Mouse (Mus musculus) lung, embryonic 14.5 days (tissue): ENCODE measurements around the gene Dupd1. TPM values are rescaled to one million over a fixed set of nuclear protein-coding genes. Genes with fewer than 3 reads are reported as not detected.
"Not testable (repeated sequence)": the region's sequence is repeated elsewhere in the genome, so short reads cannot be mapped to it uniquely, and the experiment has no call there.

Experiments
- ATAC-seq: fragments of 200-750 bp; cut with Nextera tagmentation; 2 replicates; pipeline ENCODE4 v1.8.0; 2017; ENCODE audit warnings: mild to moderate bottlenecking, moderate TSS enrichment, moderate library complexity; ENCODE audit not compliant: insufficient read depth
- DNase-seq: peaks from one replicate; pipeline ENCODE4 v3.0.0-alpha.2; 2015
- H3K27ac ChIP-seq: fragments of 300-500 bp; sonication (generic); 2 replicates; pipeline ENCODE4 v1.5.1; 2014; ENCODE audit warnings: low read depth, mild to moderate bottlenecking, moderate library complexity
- H3K27me3 ChIP-seq: fragments of 300-500 bp; sonication (generic); 2 replicates; pipeline ENCODE4 v1.6.1; 2014; ENCODE audit warnings: low read length, control low read depth; ENCODE audit not compliant: insufficient read depth
- H3K36me3 ChIP-seq: fragments of 300-500 bp; sonication (generic); 2 replicates; pipeline ENCODE4 v1.6.1; 2014; ENCODE audit warnings: control low read depth; ENCODE audit not compliant: insufficient read depth
- H3K4me1 ChIP-seq: fragments of 300-500 bp; sonication (generic); 2 replicates; pipeline ENCODE4 v1.6.1; 2014; ENCODE audit warnings: antibody characterized with exemption, control low read depth; ENCODE audit not compliant: insufficient read depth
- H3K4me2 ChIP-seq: fragments of 300-500 bp; sonication (generic); 2 replicates; pipeline ENCODE4 v1.6.1; 2014; ENCODE audit warnings: mild to moderate bottlenecking
- H3K4me3 ChIP-seq: fragments of 300-500 bp; sonication (generic); 2 replicates; pipeline ENCODE4 v1.5.1; 2014; ENCODE audit warnings: low read depth, low read length
- H3K9ac ChIP-seq: fragments of 300-500 bp; sonication (generic); 2 replicates; pipeline ENCODE4 v1.6.1; 2014
- H3K9me3 ChIP-seq: fragments of 300-500 bp; sonication (generic); 2 replicates; pipeline ENCODE4 v1.6.1; 2016; ENCODE audit warnings: low read depth, low read length, control low read depth
- CTCF ChIP-seq: IDR thresholded peaks from 2 replicates; pipeline ENCODE4 v1.5.1; 2016; ENCODE audit warnings: antibody characterized with exemption, low read depth
- WGBS: fragments of 180-500 bp; shearing (Covaris S2); extraction: QIAGEN DNeasy Blood & Tissue Kit; methylation state at CpG from one replicate; pipeline ENCODE4 v1.1.7; 2014; 5-methylcytosine and 5-hydroxymethylcytosine counted together
- polyA plus RNA-seq: library from polyadenylated mRNA; unstranded; fragments of >200 nt; fragmentation: Nextera tagmentation; extraction: Ambion mirVana; gene quantifications from 2 replicates; pipeline ENCODE4 v1.2.1, GENCODE M21; 2014

Dupd1 gene
- polyA plus RNA-seq, 1 experiment from 2014 or later = not detected

GRCm38 (mm10) chr14:21683834-21684233, 30.5 kb downstream of the Dupd1 start:
- TF ChIP-seq CTCF = no peak
- ATAC-seq = no peak
- Histone ChIP-seq H3K9ac (no peak overlapping the region), H3K27ac (no peak overlapping the region), H3K4me2 (no peak overlapping the region), H3K27me3 (0 out of 2 replicates have a peak, but pooled peaks cover 10% of the 10 kb centered on the region), H3K9me3 (no peaks in the 10 kb centered on the region), H3K36me3 (no peaks in the 10 kb centered on the region), H3K4me1 (peaks cover 13% of the 10 kb centered on the region), H3K4me3 (no peak overlapping the region)
- WGBS = 75% methylated on average over 4 of the region's 4 CpGs
- no peak for DNase-seq

- ATAC-seq (peak; percentile 41; the same call in 1 of the 2 replicates), DNase-seq (peak; percentile 77)
Measured at GRCm38 (mm10) chr14:21682681-21683129, 31.7 kb downstream of the Dupd1 start.

GRCm38 (mm10) chr14:21679631-21680201, 34.7 kb downstream of the Dupd1 start:
- DNase-seq = peak; percentile 69

More at GRCm38 (mm10) chr14:21682681-21683129, 31.7 kb downstream of the Dupd1 start:
- 0 out of 2 replicates have a peak, but pooled peaks cover 10% of the 10 kb centered on the region for H3K27me3 ChIP-seq
- H3K9me3 ChIP-seq = no peaks in the 10 kb centered on the region
- H3K27ac ChIP-seq = no peak overlapping the region
- H3K4me1 ChIP-seq = peaks cover 13% of the 10 kb centered on the region
- TF ChIP-seq CTCF = no peak
- peak overlapping the region; percentile 12 for H3K4me3 ChIP-seq
- peak overlapping the region; percentile 57 for H3K4me2 ChIP-seq
- H3K36me3 ChIP-seq = no peaks in the 10 kb centered on the region
- WGBS = 2% methylated on average over 9 of the region's 9 CpGs
- no peak overlapping the region for H3K9ac ChIP-seq

GRCm38 (mm10) chr14:21678509-21679285, 35.7 kb downstream of the Dupd1 start:
- ATAC-seq = no peak
- TF ChIP-seq CTCF = peak; percentile 71

More at GRCm38 (mm10) chr14:21679631-21680201, 34.7 kb downstream of the Dupd1 start:
- no peak overlapping the region for H3K4me2 ChIP-seq
- no peak overlapping the region for H3K9ac ChIP-seq
- H3K4me1 ChIP-seq = peaks cover 13% of the 10 kb centered on the region
- H3K27ac ChIP-seq = no peak overlapping the region
- peak; percentile 10; the same call in 1 of the 2 replicates for TF ChIP-seq CTCF
- 32% methylated on average over 8 of the region's 8 CpGs for WGBS
- H3K4me3 ChIP-seq = no peak overlapping the region
- H3K36me3 ChIP-seq = no peaks in the 10 kb centered on the region
- no peaks in the 10 kb centered on the region for H3K9me3 ChIP-seq
- no peaks in the 10 kb centered on the region for H3K27me3 ChIP-seq
- no peak for ATAC-seq

GRCm38 (mm10) chr14:21676223-21676622, 38.2 kb downstream of the Dupd1 start:
- WGBS = 80% methylated on average over 2 of the region's 2 CpGs
- no peaks in the 10 kb centered on the region for H3K9me3 ChIP-seq
- no peaks in the 10 kb centered on the region for H3K27me3 ChIP-seq
- TF ChIP-seq CTCF = no peak
- H3K4me3 ChIP-seq = no peak overlapping the region
- no peak for ATAC-seq
- H3K36me3 ChIP-seq = no peaks in the 10 kb centered on the region
- DNase-seq = no peak
- H3K9ac ChIP-seq = no peak overlapping the region
- H3K4me2 ChIP-seq = no peak overlapping the region
- H3K4me1 ChIP-seq = peaks cover 3% of the 10 kb centered on the region; the same call in 1 of the 2 replicates
- no peak overlapping the region for H3K27ac ChIP-seq

More at GRCm38 (mm10) chr14:21678509-21679285, 35.7 kb downstream of the Dupd1 start:
- WGBS = 41% methylated on average over 7 of the region's 7 CpGs
- Histone ChIP-seq H3K9me3 (no peaks in the 10 kb centered on the region), H3K4me3 (no peak overlapping the region), H3K36me3 (no peaks in the 10 kb centered on the region), H3K4me1 (peaks cover 10% of the 10 kb centered on the region), H3K4me2 (no peak overlapping the region), H3K9ac (no peak overlapping the region), H3K27ac (no peak overlapping the region), H3K27me3 (no peaks in the 10 kb centered on the region)
- DNase-seq = peak; percentile 76

- DNase-seq = peak; percentile 75
Measured at GRCm38 (mm10) chr14:21674471-21674870, 39.9 kb downstream of the Dupd1 start.

GRCm38 (mm10) chr14:21673100-21673499, 41.3 kb downstream of the Dupd1 start:
- Histone ChIP-seq H3K9ac (no peak overlapping the region), H3K4me3 (no peak overlapping the region), H3K9me3 (no peaks in the 10 kb centered on the region), H3K4me1 (peaks cover 2% of the 10 kb centered on the region; the same call in 1 of the 2 replicates), H3K4me2 (no peak overlapping the region), H3K27me3 (no peaks in the 10 kb centered on the region), H3K36me3 (peaks cover 26% of the 10 kb centered on the region), H3K27ac (no peak overlapping the region)
- ATAC-seq (no peak), DNase-seq (no peak)
- 61% methylated on average over 4 of the region's 4 CpGs for WGBS
- no peak for TF ChIP-seq CTCF

More at GRCm38 (mm10) chr14:21674471-21674870, 39.9 kb downstream of the Dupd1 start:
- peaks cover 13% of the 10 kb centered on the region; the same call in 1 of the 2 replicates for H3K36me3 ChIP-seq
- peaks cover 2% of the 10 kb centered on the region; the same call in 1 of the 2 replicates for H3K4me1 ChIP-seq
- H3K9ac ChIP-seq = no peak overlapping the region
- no peak overlapping the region for H3K4me3 ChIP-seq
- no peak for ATAC-seq
- 54% methylated on average over 5 of the region's 5 CpGs for WGBS
- no peak overlapping the region for H3K4me2 ChIP-seq
- H3K27ac ChIP-seq = no peak overlapping the region
- no peaks in the 10 kb centered on the region for H3K9me3 ChIP-seq
- TF ChIP-seq CTCF = peak; percentile 39
- H3K27me3 ChIP-seq = no peaks in the 10 kb centered on the region

GRCm38 (mm10) chr14:21670422-21671006, 43.9 kb downstream of the Dupd1 start:
- not testable (repeated sequence) for H3K4me1 ChIP-seq, H3K4me3 ChIP-seq, ATAC-seq, H3K9ac ChIP-seq, H3K9me3 ChIP-seq, H3K27ac ChIP-seq, DNase-seq, H3K27me3 ChIP-seq, H3K4me2 ChIP-seq
- WGBS = 91% methylated on average over 15 of the region's 15 CpGs
- H3K36me3 ChIP-seq = peaks cover 34% of the 10 kb centered on the region
